Mouse (Mus musculus): ENCODE data around the gene Cchcr1. TPM values are rescaled to one million over a fixed set of nuclear protein-coding genes. Genes with fewer than 3 reads are reported as not detected.
"Not testable (repeated sequence)": the region's sequence is repeated elsewhere in the genome, so short reads cannot be mapped to it uniquely, and the experiment has no call there.

Gene Cchcr1
- 16.7 and 19.0 TPM in 2 replicates for polyA plus RNA-seq (2014; fragmentation: Nextera tagmentation; extraction: Ambion mirVana)

- under 1% methylated on average over 67 of the region's 67 CpGs for WGBS
- peak within 1 kb of the TSS; percentile 45 for H3K27ac ChIP-seq (ENCODE audit: low read length)
- H3K9me3 ChIP-seq (ENCODE audit: control insufficient read depth, low read depth, low read length) = no peaks in the 10 kb centered on the region
- H3K4me2 ChIP-seq (replicated peaks; ENCODE audit: low read depth, low read length) = peak within 1 kb of the TSS; percentile 72
- peaks cover 30% of the 10 kb centered on the region for H3K4me1 ChIP-seq (ENCODE audit: control insufficient read depth, insufficient read depth, low read length)
- H3K9ac ChIP-seq (replicated peaks; ENCODE audit: low read depth, low read length) = peak within 1 kb of the TSS; percentile 50
- peak; percentile 97 for ATAC-seq (ENCODE audit: insufficient number of reproducible peaks, insufficient read depth, low FRiP score, low read depth)
- peak within 1 kb of the TSS; percentile 45 for H3K4me3 ChIP-seq (ENCODE audit: low read depth, low read length)
- H3K27me3 ChIP-seq (ENCODE audit: control insufficient read depth, insufficient read depth, low read length) = no peaks in the 10 kb centered on the region
- H3K36me3 ChIP-seq (ENCODE audit: control insufficient read depth, insufficient read depth, low read length) = no peaks in the 10 kb centered on the region
These were observed at the start of gene Cchcr1, which contains the start of gene Tcf19 for GRCm38 (mm10) chr17:35516652-35517500. TSS of gene Cchcr1 (plus strand) at chr17:35517100. TSS of gene Tcf19 (minus strand) at chr17:35516824.

- H3K27ac ChIP-seq (ENCODE audit: low read length); ATAC-seq (ENCODE audit: insufficient number of reproducible peaks, insufficient read depth, low FRiP score, low read depth); H3K4me3 ChIP-seq (ENCODE audit: low read depth, low read length); H3K9ac ChIP-seq (replicated peaks; ENCODE audit: low read depth, low read length); H3K4me2 ChIP-seq (replicated peaks; ENCODE audit: low read depth, low read length); H3K9me3 ChIP-seq (ENCODE audit: control insufficient read depth, low read depth, low read length); H3K36me3 ChIP-seq (ENCODE audit: control insufficient read depth, insufficient read depth, low read length); H3K4me1 ChIP-seq (ENCODE audit: control insufficient read depth, insufficient read depth, low read length): not testable (repeated sequence)
- WGBS = 52% methylated on average over 3 of the region's 3 CpGs
- peaks cover 18% of the 10 kb centered on the region; the same call in 1 of the 2 replicates for H3K27me3 ChIP-seq (ENCODE audit: control insufficient read depth, insufficient read depth, low read length)
These were observed 48.0 kb upstream of the Cchcr1 start for GRCm38 (mm10) chr17:35468936-35469335.

- peak within 1 kb of the TSS; percentile 78 for H3K4me2 ChIP-seq (replicated peaks; ENCODE audit: low read depth, low read length)
- H3K27ac ChIP-seq (ENCODE audit: low read length) = no peak within 1 kb of the TSS
- H3K9ac ChIP-seq (replicated peaks; ENCODE audit: low read depth, low read length) = no peak within 1 kb of the TSS; the same call in 1 of the 2 replicates
- H3K4me3 ChIP-seq (ENCODE audit: low read depth, low read length) = peak within 1 kb of the TSS; percentile 41
- 1% methylated on average over 76 of the region's 80 CpGs for WGBS
- no peak for ATAC-seq (ENCODE audit: insufficient number of reproducible peaks, insufficient read depth, low FRiP score, low read depth)
- H3K27me3 ChIP-seq (ENCODE audit: control insufficient read depth, insufficient read depth, low read length) = peaks cover 18% of the 10 kb centered on the region; the same call in 1 of the 2 replicates
- no peaks in the 10 kb centered on the region for H3K36me3 ChIP-seq (ENCODE audit: control insufficient read depth, insufficient read depth, low read length)
- no peaks in the 10 kb centered on the region for H3K9me3 ChIP-seq (ENCODE audit: control insufficient read depth, low read depth, low read length)
- 0 out of 2 replicates have a peak, but pooled peaks cover 5% of the 10 kb centered on the region for H3K4me1 ChIP-seq (ENCODE audit: control insufficient read depth, insufficient read depth, low read length)
These were observed 46.8 kb upstream of the Cchcr1 start, which contains the start of gene H2-Q10 for GRCm38 (mm10) chr17:35469842-35470751. TSS of gene H2-Q10 (plus strand) at chr17:35470089.

GRCm38 (mm10) chr17:35484066-35484465, 32.8 kb upstream of the Cchcr1 start:
- no peaks in the 10 kb centered on the region for H3K9me3 ChIP-seq (ENCODE audit: control insufficient read depth, low read depth, low read length)
- H3K4me3 ChIP-seq (ENCODE audit: low read depth, low read length) = no peak overlapping the region
- no peaks in the 10 kb centered on the region for H3K36me3 ChIP-seq (ENCODE audit: control insufficient read depth, insufficient read depth, low read length)
- no peaks in the 10 kb centered on the region for H3K27me3 ChIP-seq (ENCODE audit: control insufficient read depth, insufficient read depth, low read length)
- H3K4me1 ChIP-seq (ENCODE audit: control insufficient read depth, insufficient read depth, low read length) = no peaks in the 10 kb centered on the region
- under 1% methylated on average over 9 of the region's 9 CpGs for WGBS
- no peak overlapping the region for H3K4me2 ChIP-seq (replicated peaks; ENCODE audit: low read depth, low read length)
- H3K9ac ChIP-seq (replicated peaks; ENCODE audit: low read depth, low read length) = no peak overlapping the region
- no peak overlapping the region for H3K27ac ChIP-seq (ENCODE audit: low read length)
- ATAC-seq (ENCODE audit: insufficient number of reproducible peaks, insufficient read depth, low FRiP score, low read depth) = no peak

GRCm38 (mm10) chr17:35485702-35486101, 31.2 kb upstream of the Cchcr1 start:
- ATAC-seq (ENCODE audit: insufficient number of reproducible peaks, insufficient read depth, low FRiP score, low read depth) = no peak
- no peaks in the 10 kb centered on the region for H3K27me3 ChIP-seq (ENCODE audit: control insufficient read depth, insufficient read depth, low read length)
- WGBS = 21% methylated on average over 4 of the region's 4 CpGs

GRCm38 (mm10) chr17:35486726-35487125, 30.2 kb upstream of the Cchcr1 start:
- Histone ChIP-seq H3K4me2 (replicated peaks; ENCODE audit: low read depth, low read length) (no peak overlapping the region), H3K4me3 (ENCODE audit: low read depth, low read length) (no peak overlapping the region), H3K9me3 (ENCODE audit: control insufficient read depth, low read depth, low read length) (no peaks in the 10 kb centered on the region), H3K36me3 (ENCODE audit: control insufficient read depth, insufficient read depth, low read length) (no peaks in the 10 kb centered on the region), H3K27me3 (ENCODE audit: control insufficient read depth, insufficient read depth, low read length) (no peaks in the 10 kb centered on the region), H3K9ac (replicated peaks; ENCODE audit: low read depth, low read length) (no peak overlapping the region), H3K27ac (ENCODE audit: low read length) (no peak overlapping the region), H3K4me1 (ENCODE audit: control insufficient read depth, insufficient read depth, low read length) (0 out of 2 replicates have a peak, but pooled peaks cover 2% of the 10 kb centered on the region)
- ATAC-seq (ENCODE audit: insufficient number of reproducible peaks, insufficient read depth, low FRiP score, low read depth) = no peak
- 45% methylated on average over 10 of the region's 10 CpGs for WGBS

More at GRCm38 (mm10) chr17:35485702-35486101, 31.2 kb upstream of the Cchcr1 start:
- H3K36me3 ChIP-seq (ENCODE audit: control insufficient read depth, insufficient read depth, low read length) = no peaks in the 10 kb centered on the region
- no peak overlapping the region for H3K27ac ChIP-seq (ENCODE audit: low read length)
- no peak overlapping the region for H3K4me2 ChIP-seq (replicated peaks; ENCODE audit: low read depth, low read length)
- H3K4me1 ChIP-seq (ENCODE audit: control insufficient read depth, insufficient read depth, low read length) = no peaks in the 10 kb centered on the region
- no peak overlapping the region for H3K4me3 ChIP-seq (ENCODE audit: low read depth, low read length)
- no peaks in the 10 kb centered on the region for H3K9me3 ChIP-seq (ENCODE audit: control insufficient read depth, low read depth, low read length)
- no peak overlapping the region for H3K9ac ChIP-seq (replicated peaks; ENCODE audit: low read depth, low read length)

GRCm38 (mm10) chr17:35488041-35488440, 28.9 kb upstream of the Cchcr1 start:
- H3K36me3 ChIP-seq (ENCODE audit: control insufficient read depth, insufficient read depth, low read length) = no peaks in the 10 kb centered on the region

GRCm38 (mm10) chr17:35490320-35490719, 26.6 kb upstream of the Cchcr1 start:
- H3K4me3 ChIP-seq (ENCODE audit: low read depth, low read length) = no peak overlapping the region
- no peaks in the 10 kb centered on the region for H3K36me3 ChIP-seq (ENCODE audit: control insufficient read depth, insufficient read depth, low read length)
- no peaks in the 10 kb centered on the region for H3K27me3 ChIP-seq (ENCODE audit: control insufficient read depth, insufficient read depth, low read length)
- 73% methylated on average over 5 of the region's 5 CpGs for WGBS
- H3K4me1 ChIP-seq (ENCODE audit: control insufficient read depth, insufficient read depth, low read length) = 0 out of 2 replicates have a peak, but pooled peaks cover 2% of the 10 kb centered on the region
- H3K9ac ChIP-seq (replicated peaks; ENCODE audit: low read depth, low read length) = no peak overlapping the region
- no peak for ATAC-seq (ENCODE audit: insufficient number of reproducible peaks, insufficient read depth, low FRiP score, low read depth)
- no peaks in the 10 kb centered on the region for H3K9me3 ChIP-seq (ENCODE audit: control insufficient read depth, low read depth, low read length)
- no peak overlapping the region for H3K27ac ChIP-seq (ENCODE audit: low read length)
- no peak overlapping the region for H3K4me2 ChIP-seq (replicated peaks; ENCODE audit: low read depth, low read length)

More at GRCm38 (mm10) chr17:35488041-35488440, 28.9 kb upstream of the Cchcr1 start:
- Histone ChIP-seq H3K27ac (ENCODE audit: low read length) (no peak overlapping the region), H3K4me1 (ENCODE audit: control insufficient read depth, insufficient read depth, low read length) (0 out of 2 replicates have a peak, but pooled peaks cover 2% of the 10 kb centered on the region), H3K9ac (replicated peaks; ENCODE audit: low read depth, low read length) (no peak overlapping the region), H3K27me3 (ENCODE audit: control insufficient read depth, insufficient read depth, low read length) (no peaks in the 10 kb centered on the region), H3K9me3 (ENCODE audit: control insufficient read depth, low read depth, low read length) (no peaks in the 10 kb centered on the region), H3K4me3 (ENCODE audit: low read depth, low read length) (no peak overlapping the region), H3K4me2 (replicated peaks; ENCODE audit: low read depth, low read length) (no peak overlapping the region)
- ATAC-seq (ENCODE audit: insufficient number of reproducible peaks, insufficient read depth, low FRiP score, low read depth) = no peak
- 90% methylated on average over 2 of the region's 2 CpGs for WGBS

Data from stomach, embryonic 14.5 days (tissue).